In genomic region chr11:5966751-5967150, GRCm38 (mm10) we compare ENCODE assay signal across 29 mouse cellular contexts. TPM values are rescaled to one million over a fixed set of nuclear protein-coding genes. Genes with fewer than 3 reads are reported as not detected.
DNase-seq lines count a peak whose midpoint lies in the region; ATAC-seq and TF ChIP-seq lines count a peak whose summit lies in the region.
"Had no signal": no experiment of that assay in that cellular context is flagged by ENCODE, and none has a peak within 500 bp of the region (broad histone marks: within the 10 kb centered on the region; RNA-seq: fewer than 3 reads in every experiment).

No protein-coding gene starts in this region.

- ATAC-seq in forebrain, embryonic 16.5 days: 0 out of 2 replicates have a peak, but pooled peaks have one; percentile 6
- no peak for ATAC-seq in forebrain, embryonic 11.5 days (replicated peaks; ENCODE audit: low FRiP score)
- ATAC-seq in hindbrain, postnatal 0 days: peak; percentile 2; the same call in 1 of the 2 replicates
- no peak for ATAC-seq in hindbrain, embryonic 13.5 days (ENCODE audit: low FRiP score)
- ATAC-seq: intestine, embryonic 15.5 days; liver, embryonic 12.5 days; liver, postnatal 0 days had no signal

- TF ChIP-seq CTCF in hindbrain, postnatal 0 days (IDR thresholded peaks at IDR 0.05; ENCODE audit: low read depth): no peak

- no peak overlapping the region for H3K27ac ChIP-seq in forebrain, embryonic 16.5 days (ENCODE audit: low read length)
- H3K27ac ChIP-seq in forebrain, embryonic 11.5 days (ENCODE audit: low read depth, low read length): no peak overlapping the region
- no peak overlapping the region for H3K27ac ChIP-seq in hindbrain, postnatal 0 days
- H3K27ac ChIP-seq in hindbrain, embryonic 13.5 days: no peak overlapping the region
- H3K27ac ChIP-seq: embryonic facial prominence, embryonic 12.5 days; heart, embryonic 10.5 days; heart, embryonic 15.5 days; hindbrain, embryonic 15.5 days; intestine, embryonic 15.5 days; liver, embryonic 12.5 days; macrophage had no signal

- no peaks in the 10 kb centered on the region for H3K9me3 ChIP-seq in forebrain, embryonic 16.5 days (ENCODE audit: control insufficient read depth, low read length)
- H3K9me3 ChIP-seq in forebrain, embryonic 11.5 days (ENCODE audit: control insufficient read depth, low read length): no peaks in the 10 kb centered on the region
- no peaks in the 10 kb centered on the region for H3K9me3 ChIP-seq in hindbrain, postnatal 0 days (ENCODE audit: low read length)
- no peaks in the 10 kb centered on the region for H3K9me3 ChIP-seq in hindbrain, embryonic 13.5 days
- H3K9me3 ChIP-seq: embryonic facial prominence, embryonic 12.5 days; heart, embryonic 10.5 days; heart, embryonic 15.5 days; hindbrain, embryonic 15.5 days; intestine, embryonic 15.5 days; liver, embryonic 12.5 days had no signal

- H3K36me3 ChIP-seq in forebrain, embryonic 16.5 days (ENCODE audit: control insufficient read depth, insufficient read depth): peaks cover 44% of the 10 kb centered on the region
- H3K36me3 ChIP-seq in forebrain, embryonic 11.5 days (ENCODE audit: control insufficient read depth, insufficient read depth, low read length): peaks cover 5% of the 10 kb centered on the region
- H3K36me3 ChIP-seq in hindbrain, postnatal 0 days (ENCODE audit: insufficient read depth, low read length): peaks cover 63% of the 10 kb centered on the region
- peaks cover 98% of the 10 kb centered on the region for H3K36me3 ChIP-seq in hindbrain, embryonic 13.5 days

- no peak for DNase-seq in forebrain, embryonic 11.5 days (ENCODE audit: low spot score)
- no peak for DNase-seq in hindbrain, postnatal 0 days (ENCODE audit: low spot score)
- DNase-seq in urinary bladder, postnatal 14 days (ENCODE audit: low spot score): peak; percentile 61
- no peak for DNase-seq in urinary bladder, postnatal 10 days (ENCODE audit: low spot score)
- DNase-seq in lung, postnatal 14 days: no peak
- DNase-seq: adrenal gland, postnatal 25 days; B cell, adult 2 months; embryo, embryonic 11 days; gastrocnemius, postnatal 25 days; heart, adult 11 months; kidney, adult 2 months; kidney, postnatal 36 days; layer of hippocampus, postnatal 36 days; left cerebral cortex, postnatal 4 days; liver, postnatal 0 days; midbrain, embryonic 14.5 days; right cerebral cortex, adult 18-20 months; spleen, adult 18-20 months; thymus, postnatal 14 days had no signal

- no peak overlapping the region for H3K4me2 ChIP-seq in forebrain, embryonic 16.5 days (ENCODE audit: low read length)
- H3K4me2 ChIP-seq in forebrain, embryonic 11.5 days (ENCODE audit: low read depth, low read length, severe bottlenecking): no peak overlapping the region
- H3K4me2 ChIP-seq in hindbrain, postnatal 0 days (ENCODE audit: low read depth, low read length): no peak overlapping the region
- no peak overlapping the region for H3K4me2 ChIP-seq in hindbrain, embryonic 13.5 days
- H3K4me2 ChIP-seq: embryonic facial prominence, embryonic 12.5 days; heart, embryonic 15.5 days; hindbrain, embryonic 15.5 days; intestine, embryonic 15.5 days; liver, embryonic 12.5 days had no signal

- no peak overlapping the region for H3K9ac ChIP-seq in forebrain, embryonic 16.5 days (replicated peaks; ENCODE audit: low read depth, low read length)
- H3K9ac ChIP-seq in forebrain, embryonic 11.5 days (ENCODE audit: low read length): no peak overlapping the region
- H3K9ac ChIP-seq in hindbrain, postnatal 0 days (replicated peaks; ENCODE audit: low read length): no peak overlapping the region
- no peak overlapping the region for H3K9ac ChIP-seq in hindbrain, embryonic 13.5 days
- H3K9ac ChIP-seq: embryonic facial prominence, embryonic 12.5 days; heart, embryonic 15.5 days; hindbrain, embryonic 15.5 days; intestine, embryonic 15.5 days; liver, embryonic 12.5 days; liver, postnatal 0 days had no signal

- no peaks in the 10 kb centered on the region for H3K27me3 ChIP-seq in forebrain, embryonic 16.5 days (replicated peaks; ENCODE audit: control insufficient read depth, insufficient read depth, low read length)
- no peaks in the 10 kb centered on the region for H3K27me3 ChIP-seq in forebrain, embryonic 11.5 days (ENCODE audit: control insufficient read depth, insufficient read depth, low read length)
- H3K27me3 ChIP-seq in hindbrain, postnatal 0 days (ENCODE audit: insufficient read depth, low read length): no peaks in the 10 kb centered on the region
- no peaks in the 10 kb centered on the region for H3K27me3 ChIP-seq in hindbrain, embryonic 13.5 days
- H3K27me3 ChIP-seq: embryonic facial prominence, embryonic 12.5 days; heart, embryonic 15.5 days; hindbrain, embryonic 15.5 days; intestine, embryonic 15.5 days had no signal

- no peak overlapping the region for H3K4me3 ChIP-seq in forebrain, embryonic 16.5 days (replicated peaks; ENCODE audit: low read length)
- H3K4me3 ChIP-seq in forebrain, embryonic 11.5 days (ENCODE audit: low read depth, low read length): no peak overlapping the region
- no peak overlapping the region for H3K4me3 ChIP-seq in hindbrain, postnatal 0 days (ENCODE audit: low read length)
- H3K4me3 ChIP-seq in hindbrain, embryonic 13.5 days: no peak overlapping the region
- H3K4me3 ChIP-seq: embryonic facial prominence, embryonic 12.5 days; heart, embryonic 10.5 days; heart, embryonic 15.5 days; hindbrain, embryonic 15.5 days; intestine, embryonic 15.5 days; liver, embryonic 12.5 days had no signal

- WGBS in forebrain, embryonic 16.5 days: 95% methylated on average over 3 of the region's 3 CpGs
- WGBS in forebrain, embryonic 11.5 days: 92% methylated on average over 3 of the region's 3 CpGs
- WGBS in hindbrain, postnatal 0 days: 91% methylated on average over 3 of the region's 3 CpGs
- 97% methylated on average over 3 of the region's 3 CpGs for WGBS in hindbrain, embryonic 13.5 days

- no peaks in the 10 kb centered on the region for H3K4me1 ChIP-seq in forebrain, embryonic 16.5 days (replicated peaks; ENCODE audit: control insufficient read depth, insufficient read depth, low read length)
- H3K4me1 ChIP-seq in forebrain, embryonic 11.5 days (replicated peaks; ENCODE audit: control insufficient read depth, insufficient read depth, low read length): no peaks in the 10 kb centered on the region
- no peaks in the 10 kb centered on the region for H3K4me1 ChIP-seq in hindbrain, postnatal 0 days (ENCODE audit: insufficient read depth, low read length)
- H3K4me1 ChIP-seq in hindbrain, embryonic 13.5 days (replicated peaks): no peaks in the 10 kb centered on the region
- H3K4me1 ChIP-seq: heart, embryonic 15.5 days; hindbrain, embryonic 15.5 days; intestine, embryonic 15.5 days; liver, embryonic 12.5 days had no signal

RNA-seq across cellular contexts. Expression of gene Ykt6, which starts 11.3 kb away (rescaled TPM):
- polyA plus RNA-seq in forebrain, embryonic 16.5 days (2015; fragmentation: Nextera tagmentation; extraction: Ambion mirVana): 93.4 and 111 TPM in 2 replicates
- polyA plus RNA-seq in forebrain, embryonic 11.5 days (2014; fragmentation: Nextera tagmentation; extraction: Ambion mirVana): 25.5 and 27.2 TPM in 2 replicates
- 130 TPM in 2 replicates for total RNA-seq in hindbrain, postnatal 0 days (2014; rRNA removed)
- 72.3 and 81.7 TPM in 2 replicates for polyA plus RNA-seq in hindbrain, postnatal 0 days (2015; fragmentation: Nextera tagmentation; extraction: Ambion mirVana)
- 76.0 and 78.1 TPM in 2 replicates for polyA plus RNA-seq in hindbrain, embryonic 13.5 days (2015; fragmentation: Nextera tagmentation; extraction: Ambion mirVana)

RNA-seq across cellular contexts. Expression of gene Gck, which starts 16.9 kb away (rescaled TPM):
- 5.5 and 8.2 TPM in 2 replicates for polyA plus RNA-seq in forebrain, embryonic 16.5 days (2015; fragmentation: Nextera tagmentation; extraction: Ambion mirVana)
- polyA plus RNA-seq in forebrain, embryonic 11.5 days (2014; fragmentation: Nextera tagmentation; extraction: Ambion mirVana): 1.8 and 4.5 TPM in 2 replicates
- total RNA-seq in hindbrain, postnatal 0 days (2014; rRNA removed): 3.2 and 9.1 TPM in 2 replicates
- 7.1 and 7.5 TPM in 2 replicates for polyA plus RNA-seq in hindbrain, postnatal 0 days (2015; fragmentation: Nextera tagmentation; extraction: Ambion mirVana)
- polyA plus RNA-seq in hindbrain, embryonic 13.5 days (2015; fragmentation: Nextera tagmentation; extraction: Ambion mirVana): 4.2 and 6.1 TPM in 2 replicates
- total RNA-seq: megakaryocyte-erythroid progenitor cell, adult 5-6 weeks had no signal
- polyA plus RNA-seq: macrophage had no signal

Comparison
In these comparisons a context has a peak if more than half of its experiments do, and no peak if none do; other contexts are left out.
1. ATAC-seq: peak in forebrain, embryonic 16.5 days (single experiment) and hindbrain, postnatal 0 days (single experiment); none in forebrain, embryonic 11.5 days (single experiment) and hindbrain, embryonic 13.5 days (single experiment).